Mouse (Mus musculus) spleen, adult 18-20 months (tissue): ENCODE results near the gene Gm21409.
"Not testable (repeated sequence)": the region's sequence is repeated elsewhere in the genome, so short reads cannot be mapped to it uniquely, and the experiment has no call there.

Source experiments
- DNase-seq, 2 experiments: peaks; one replicate each; pipeline ENCODE4 v3.0.0; 2022; ENCODE audit warnings: mixed read lengths in 2 of 2

Gene Gm21409

GRCm38 (mm10) chrY:84746385-84746784 lies at the start of gene Gm21409:
Gm21409 (plus strand) TSS chrY:84746685.
- DNase-seq = not testable (repeated sequence)
